Mouse (Mus musculus): ENCODE measurements at regions not wholly inside any gene's neighbourhood (a gene's known extent, or its start where the extent isn't known, plus 50 kb on each side); places are given as distances from the start of the nearest gene placed in this dataset.
"Not testable (repeated sequence)": the region's sequence is repeated elsewhere in the genome, so short reads cannot be mapped to it uniquely, and the experiment has no call there.

- no peaks in the 10 kb centered on the region for H3K4me1 ChIP-seq (ENCODE audit: control insufficient read depth, insufficient read depth, low read length)
- DNase-seq = no peak
- H3K4me3 ChIP-seq (replicated peaks; ENCODE audit: insufficient read depth, low read depth, low read length) = no peak overlapping the region
- TF ChIP-seq POLR2A (IDR thresholded peaks at IDR 0.05; ENCODE audit: borderline replicate concordance, insufficient read depth, low read length) (no peak), CTCF (IDR thresholded peaks at IDR 0.05; ENCODE audit: borderline replicate concordance, insufficient read depth, low read depth, low read length) (no peak)
- no peaks in the 10 kb centered on the region for H3K27me3 ChIP-seq (ENCODE audit: control insufficient read depth, insufficient read depth, low read length)
- no peak overlapping the region for H3K27ac ChIP-seq (ENCODE audit: insufficient read depth, low read length)
- 26% methylated on average over 1 of the region's 1 CpGs for WGBS
These were observed 1451.1 kb upstream of the Pcdh20 start for GRCm38 (mm10) chr14:89922316-89922715.

DNA sequence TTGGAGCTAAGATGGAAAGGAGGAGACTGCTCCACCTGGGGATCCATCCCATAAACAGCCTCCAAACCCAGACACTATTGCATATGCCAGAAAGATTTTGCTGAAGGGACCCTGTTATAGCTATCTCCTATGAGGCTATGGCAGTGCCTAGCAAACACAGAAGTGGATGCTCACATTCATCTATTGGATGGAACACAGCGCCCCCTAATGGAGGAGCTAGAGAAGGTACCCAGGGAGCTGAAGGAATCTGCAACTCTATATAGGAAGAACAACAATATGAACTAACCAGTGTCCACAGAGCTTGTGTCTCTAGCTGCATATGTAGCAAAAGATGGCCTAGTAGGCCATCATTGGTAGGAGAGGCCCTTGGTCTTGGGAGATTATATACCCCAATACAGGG is 1449.4 kb upstream of the Pcdh20 start:
- H3K27ac ChIP-seq (ENCODE audit: insufficient read depth, low read length); H3K4me3 ChIP-seq (replicated peaks; ENCODE audit: insufficient read depth, low read depth, low read length); H3K27me3 ChIP-seq (ENCODE audit: control insufficient read depth, insufficient read depth, low read length); H3K4me1 ChIP-seq (ENCODE audit: control insufficient read depth, insufficient read depth, low read length); DNase-seq: not testable (repeated sequence)
- WGBS = 0% methylated on average over 1 of the region's 1 CpGs

- H3K27ac ChIP-seq (ENCODE audit: insufficient read depth, low read length); H3K4me1 ChIP-seq (ENCODE audit: control insufficient read depth, insufficient read depth, low read length); H3K27me3 ChIP-seq (ENCODE audit: control insufficient read depth, insufficient read depth, low read length); DNase-seq; H3K4me3 ChIP-seq (replicated peaks; ENCODE audit: insufficient read depth, low read depth, low read length): not testable (repeated sequence)
- WGBS = 92% methylated on average over 23 of the region's 34 CpGs
These were observed 1427.6 kb upstream of the Pcdh20 start for GRCm38 (mm10) chr14:89898701-89899227.

DNA sequence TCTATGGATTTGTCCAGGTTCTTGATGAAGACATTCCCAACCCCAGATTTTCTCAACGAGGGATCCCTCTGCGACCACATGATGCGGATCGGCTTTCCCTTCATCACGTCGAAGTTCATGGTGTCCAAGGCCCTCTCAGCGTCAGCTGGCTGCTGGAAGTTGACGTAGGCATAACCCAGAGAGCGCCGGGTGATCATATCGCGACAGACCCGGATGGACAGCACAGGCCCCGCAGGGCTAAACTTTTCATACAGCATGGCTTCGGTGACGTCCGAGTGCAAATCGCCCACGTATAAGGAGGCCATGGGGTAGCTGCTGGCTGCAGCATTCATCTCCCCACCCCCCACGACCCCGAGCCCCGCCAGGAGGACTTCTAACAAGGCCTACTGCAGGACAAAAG is 1426.9 kb upstream of the Pcdh20 start:
- not testable (repeated sequence) for H3K4me3 ChIP-seq (replicated peaks; ENCODE audit: insufficient read depth, low read depth, low read length); DNase-seq; H3K4me1 ChIP-seq (ENCODE audit: control insufficient read depth, insufficient read depth, low read length); H3K27me3 ChIP-seq (ENCODE audit: control insufficient read depth, insufficient read depth, low read length); H3K27ac ChIP-seq (ENCODE audit: insufficient read depth, low read length)
- 95% methylated on average over 19 of the region's 22 CpGs for WGBS

DNA sequence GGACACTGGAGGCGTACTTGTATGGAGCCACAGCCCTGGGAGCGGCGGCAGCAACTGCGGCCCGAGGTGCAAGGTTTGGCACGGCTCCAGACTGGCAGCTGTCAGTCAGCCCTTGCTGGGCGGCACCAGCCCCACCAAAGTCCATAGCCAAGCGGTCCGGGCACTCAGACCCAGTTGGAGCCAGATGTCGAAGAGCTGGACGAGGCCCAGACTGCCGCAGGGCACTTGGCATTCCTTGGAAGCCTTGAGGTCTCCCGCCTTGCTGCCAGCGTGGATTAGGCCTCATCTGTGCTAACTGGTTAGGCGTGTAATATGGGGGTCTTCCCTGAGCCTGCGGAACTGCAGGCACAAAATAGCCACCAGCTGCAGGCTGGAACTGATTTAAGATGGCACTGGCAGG is 1425.7 kb upstream of the Pcdh20 start:
- H3K4me3 ChIP-seq (replicated peaks; ENCODE audit: insufficient read depth, low read depth, low read length); H3K27me3 ChIP-seq (ENCODE audit: control insufficient read depth, insufficient read depth, low read length); H3K27ac ChIP-seq (ENCODE audit: insufficient read depth, low read length); H3K4me1 ChIP-seq (ENCODE audit: control insufficient read depth, insufficient read depth, low read length): not testable (repeated sequence)
- peak; percentile 4 to 7 for DNase-seq
- 13% methylated on average over 16 of the region's 16 CpGs for WGBS

All from cerebellum, adult 2 months (tissue).